Mouse (Mus musculus) myocyte (in vitro differentiated cells): Measurements from ENCODE around the gene 1700057G04Rik.

Experiments
- E2F4 ChIP-seq: IDR thresholded peaks from one replicate; pipeline ENCODE4 v1.6.1; 2011; ENCODE audit warnings: mild to moderate bottlenecking, control low read depth, moderate library complexity; ENCODE audit not compliant: insufficient read depth
- MYOD1 ChIP-seq, 3 experiments: IDR thresholded peaks; one replicate each; pipeline ENCODE4 v1.6.1; 2011; ENCODE audit warnings: control low read depth in 2 of 3, low read depth in 2 of 3, mild to moderate bottlenecking in 2 of 3, moderate library complexity in 1 of 3; ENCODE audit not compliant: insufficient read length in 2 of 3, control insufficient read depth in 1 of 3
- POLR2A ChIP-seq: IDR thresholded peaks from one replicate; pipeline ENCODE4 v1.6.1; 2011; ENCODE audit warnings: low read depth, mild to moderate bottlenecking, control low read depth, moderate library complexity; ENCODE audit not compliant: insufficient read length
- POLR2AphosphoS2 ChIP-seq: IDR thresholded peaks from one replicate; pipeline ENCODE4 v1.6.1; 2011; ENCODE audit warnings: low read depth, control low read depth; ENCODE audit not compliant: insufficient read length
- TCF3 ChIP-seq: IDR thresholded peaks from one replicate; pipeline ENCODE4 v1.6.1; 2011; ENCODE audit warnings: low read depth, control low read depth; ENCODE audit not compliant: insufficient read length
- USF1 ChIP-seq: IDR thresholded peaks from one replicate; pipeline ENCODE4 v1.6.1; 2011; ENCODE audit warnings: low read depth, mild to moderate bottlenecking, control low read depth, moderate library complexity

DNA sequence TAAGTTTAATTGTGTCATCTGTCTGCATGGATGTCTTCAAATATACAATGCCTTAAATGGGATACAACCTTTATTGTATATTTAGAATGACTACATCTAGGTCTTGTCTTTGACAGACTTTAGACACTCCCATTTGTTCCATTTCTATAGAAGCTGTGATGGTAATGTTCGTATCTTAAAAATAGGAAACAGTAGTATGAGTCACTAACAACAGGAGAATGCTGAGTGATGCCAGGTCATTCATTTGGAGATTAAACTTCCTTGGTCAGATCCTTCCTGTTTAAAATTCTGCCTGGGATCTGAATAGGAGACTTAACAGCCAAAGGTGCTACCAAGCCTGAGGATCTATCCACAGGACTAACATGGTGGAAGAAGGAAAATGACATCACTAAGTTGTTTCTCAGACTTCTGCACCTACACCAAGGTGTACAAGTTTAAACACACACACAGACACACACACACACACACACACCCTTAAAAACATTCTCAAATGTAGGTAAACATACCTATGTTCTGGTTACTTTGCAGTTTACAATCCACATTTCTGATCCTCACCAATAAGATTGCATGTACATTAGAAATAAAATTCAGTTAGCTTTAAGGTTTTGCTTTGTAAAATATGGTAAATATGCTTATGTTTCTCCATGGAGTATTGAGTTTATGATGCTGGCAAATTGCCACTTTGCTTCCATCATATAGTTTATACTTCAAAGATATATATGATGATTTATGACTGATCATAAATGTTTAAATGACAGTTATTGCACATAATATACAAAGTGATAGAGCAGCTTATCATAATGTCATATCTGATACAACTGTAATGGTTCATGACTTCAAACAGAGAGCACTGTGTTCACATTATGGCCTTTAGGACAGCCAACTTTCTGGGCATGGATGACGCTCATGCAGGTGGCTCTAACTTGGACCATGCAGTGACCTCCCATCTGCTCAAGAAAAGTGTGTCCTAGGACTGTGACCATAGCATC lies 15.3 kb upstream of the 1700057G04Rik start:
- TF ChIP-seq POLR2AphosphoS2 (no peak), POLR2A (no peak), MYOD1 (IDR thresholded peaks at IDR 0.05; ENCODE audit: control insufficient read depth in 1 of 3, insufficient read length in 2 of 3, low read depth in 2 of 3) (no peak), USF1 (no peak), E2F4 (no peak), TCF3 (no peak)
